Mouse (Mus musculus) gastrocnemius, postnatal 14 days (tissue): ENCODE data around the gene Trim47. TPM values are rescaled to one million over a fixed set of nuclear protein-coding genes. Genes with fewer than 3 reads are reported as not detected.
"Not testable (repeated sequence)": the region's sequence is repeated elsewhere in the genome, so short reads cannot be mapped to it uniquely, and the experiment has no call there.

Experiments
- DNase-seq: peaks from one replicate; pipeline ENCODE4 v3.0.0; 2021; ENCODE audit warnings: mixed read lengths
- intact Hi-C: fragments of 180-260 bp; cut with DNase I; formaldehyde crosslinking; loops from one replicate; pipeline ENCODE4 v1.15.1; 2025; ENCODE audit warnings: low total_unique reads
- total RNA-seq, 2 experiments: library from RNA; stranded (reverse); gene quantifications; 2 replicates each; pipeline ENCODE4 v1.2.3; 2021

Trim47 gene
- total RNA-seq, 2 experiments from 2014 or later = 21.2 to 21.3 TPM

- intact Hi-C loops = no loop called here
- DNase-seq = no peak
Observed at GRCm38 (mm10) chr11:116095573-116095972, 31.4 kb downstream of the Trim47 start.

DNA sequence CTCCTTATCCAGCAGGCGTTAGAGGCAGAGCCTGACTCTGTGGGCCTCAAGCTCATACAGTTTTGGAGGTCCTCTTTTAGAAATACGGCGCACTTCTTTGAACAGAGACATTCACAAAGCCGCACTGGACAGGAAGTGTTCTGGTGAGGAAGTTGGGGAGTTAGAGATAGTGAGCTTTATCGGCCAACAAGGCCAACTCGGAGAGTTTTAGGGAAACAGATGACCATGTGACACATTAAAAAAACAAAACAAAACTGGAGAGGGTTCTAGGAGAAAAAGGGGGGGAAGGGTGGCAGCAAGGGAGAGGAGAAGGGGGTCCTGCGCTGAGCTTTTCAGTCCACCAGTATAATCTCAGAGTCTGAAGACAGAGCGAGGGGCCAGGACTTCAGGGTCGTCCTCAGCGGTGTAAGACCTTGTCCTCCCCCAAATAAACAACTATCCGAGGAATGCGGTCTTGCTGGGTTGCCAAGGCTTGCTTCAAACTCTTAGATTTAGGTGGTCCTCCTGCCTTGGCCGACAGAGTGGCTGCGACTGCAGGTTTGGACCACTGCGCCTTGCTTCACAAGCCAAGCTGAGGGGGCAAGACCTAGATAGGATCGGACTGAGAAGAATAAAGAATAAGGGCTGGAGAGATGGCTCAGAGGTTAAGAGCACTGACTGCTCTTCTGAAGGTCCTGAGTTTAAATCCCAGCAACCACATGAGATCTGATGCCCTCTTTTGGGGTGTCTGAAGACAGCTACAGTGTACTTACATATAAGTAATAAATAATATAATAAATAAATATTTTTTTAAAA, 33.0 kb downstream of the Trim47 start:
- intact Hi-C loops = no loop called here
- DNase-seq = no peak

GRCm38 (mm10) chr11:116092959-116093358, 34.1 kb downstream of the Trim47 start:
- intact Hi-C loops, DNase-seq: not testable (repeated sequence)

- DNase-seq = no peak
- intact Hi-C loops = loop anchor here (2.0 kb wide), 1 partner anchor 37 kb away; no protein-coding TSS in a partner anchor
Observed at GRCm38 (mm10) chr11:116091591-116091990, 35.4 kb downstream of the Trim47 start.

- DNase-seq = no peak
- intact Hi-C loops = no loop called here
Observed at GRCm38 (mm10) chr11:116089545-116089944, 37.5 kb downstream of the Trim47 start.

- no peak for DNase-seq
- intact Hi-C loops = no loop called here
Observed at GRCm38 (mm10) chr11:116088741-116089394, 38.1 kb downstream of the Trim47 start.

- intact Hi-C loops = no loop called here
- no peak for DNase-seq
Observed at GRCm38 (mm10) chr11:116088188-116088587, 38.8 kb downstream of the Trim47 start.

DNA sequence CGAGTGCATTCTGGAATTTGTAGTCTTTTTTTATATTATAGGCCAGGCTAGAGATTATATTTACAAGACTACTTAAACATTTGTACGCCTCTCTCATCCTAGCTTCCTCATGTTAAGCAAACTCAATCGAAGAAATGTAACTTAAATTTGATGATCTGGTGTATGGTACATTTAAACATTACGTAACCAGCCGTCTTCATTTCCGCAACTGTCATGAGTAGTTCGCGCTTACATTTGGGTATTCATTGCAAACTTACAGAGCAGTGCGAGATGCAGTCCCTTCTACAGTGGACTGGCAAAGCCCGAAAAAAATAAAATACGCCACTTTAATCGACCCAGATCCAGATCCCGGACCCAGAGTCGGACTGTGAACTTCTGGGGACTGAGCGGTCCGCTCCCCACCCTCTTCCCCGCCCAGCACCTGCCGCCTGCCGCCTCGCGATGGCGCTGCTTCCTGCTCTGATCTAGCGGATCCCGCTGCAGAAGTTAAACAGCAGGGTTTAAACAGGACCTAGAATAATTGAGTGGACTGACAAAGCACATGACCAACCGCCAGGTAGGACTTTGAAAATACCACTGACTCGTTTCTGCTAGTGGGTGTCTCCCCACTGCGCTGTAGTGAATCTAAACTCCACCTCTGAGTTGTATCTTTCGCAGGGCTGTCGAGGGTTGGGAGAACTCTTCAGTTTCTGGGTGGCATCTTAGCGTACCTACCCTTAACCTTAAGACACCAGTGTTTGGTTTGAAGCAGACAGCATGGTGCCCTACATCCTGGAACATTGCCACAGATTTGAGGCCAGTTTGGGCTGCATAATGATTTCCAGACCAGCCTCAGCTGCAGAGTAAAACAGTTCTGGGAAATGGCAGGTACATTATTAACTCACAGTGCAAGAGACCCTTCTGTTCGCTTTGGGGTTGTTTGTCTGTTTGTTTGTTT, 39.5 kb downstream of the Trim47 start:
- peak; percentile 91 for DNase-seq
- intact Hi-C loops = no loop called here

GRCm38 (mm10) chr11:116086258-116087193, 40.5 kb downstream of the Trim47 start, which contains the start of gene Wbp2:
Gene Wbp2 (minus strand): TSS chr11:116086995.
- intact Hi-C loops = no loop called here
- peak; percentile 96 for DNase-seq

DNA sequence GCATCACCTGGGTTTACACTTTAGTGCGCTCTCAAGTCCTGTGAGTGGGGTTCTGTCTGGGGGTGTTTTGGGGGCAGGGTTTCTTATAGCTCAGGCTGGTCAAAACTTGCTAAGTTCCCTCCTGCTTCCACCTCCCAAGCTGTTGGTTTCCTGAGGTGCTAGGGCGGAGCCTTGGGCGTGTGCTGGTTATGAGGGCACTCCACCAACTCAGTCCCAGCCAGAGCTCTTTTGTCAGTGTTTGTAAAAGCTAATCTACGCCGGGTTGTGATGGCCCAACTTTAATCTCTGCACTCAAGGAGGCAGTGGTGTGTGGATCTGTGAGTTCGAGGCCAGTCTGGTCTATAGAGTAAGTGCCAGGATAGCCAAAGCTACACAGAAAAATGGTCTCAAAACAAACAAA, 42.8 kb downstream of the Trim47 start:
- intact Hi-C loops = loop anchor here (5.0 kb wide), 1 partner anchor 47 kb away; no protein-coding TSS in a partner anchor
- no peak for DNase-seq

DNA sequence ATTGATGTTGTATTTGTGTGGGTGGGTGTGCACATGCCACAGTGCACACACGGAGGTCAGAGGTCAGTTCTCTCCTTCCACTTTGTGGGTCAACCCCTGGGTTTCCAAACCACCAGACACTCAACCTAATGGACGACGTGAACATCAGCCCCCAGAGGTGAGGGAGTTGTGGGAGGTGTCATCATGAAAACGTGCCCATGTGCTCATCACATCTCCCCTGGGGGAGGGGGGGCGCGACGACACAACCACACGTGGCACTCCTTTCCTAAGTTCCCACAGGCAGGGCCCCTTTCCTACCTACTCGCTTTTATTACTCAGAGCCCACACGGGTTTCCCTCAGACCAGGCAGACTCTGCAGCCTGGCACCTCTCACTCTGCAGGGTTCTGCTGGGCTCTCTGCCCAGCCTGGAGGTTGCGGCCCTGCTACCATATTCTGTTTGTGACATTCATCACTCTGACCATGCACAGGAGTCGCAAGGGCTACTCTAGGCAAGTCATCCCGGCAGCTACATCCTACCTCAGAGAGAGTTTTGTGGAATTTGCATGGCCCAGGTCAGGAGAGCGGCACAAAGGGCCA, 43.8 kb downstream of the Trim47 start:
- intact Hi-C loops = loop anchor here (5.0 kb wide), 1 partner anchor 46 kb away; no protein-coding TSS in a partner anchor
- no peak for DNase-seq

- DNase-seq = no peak
- intact Hi-C loops = loop anchor here (5.0 kb wide), 1 partner anchor 44 kb away; no protein-coding TSS in a partner anchor
Observed at GRCm38 (mm10) chr11:116081081-116081480, 45.9 kb downstream of the Trim47 start.

DNA sequence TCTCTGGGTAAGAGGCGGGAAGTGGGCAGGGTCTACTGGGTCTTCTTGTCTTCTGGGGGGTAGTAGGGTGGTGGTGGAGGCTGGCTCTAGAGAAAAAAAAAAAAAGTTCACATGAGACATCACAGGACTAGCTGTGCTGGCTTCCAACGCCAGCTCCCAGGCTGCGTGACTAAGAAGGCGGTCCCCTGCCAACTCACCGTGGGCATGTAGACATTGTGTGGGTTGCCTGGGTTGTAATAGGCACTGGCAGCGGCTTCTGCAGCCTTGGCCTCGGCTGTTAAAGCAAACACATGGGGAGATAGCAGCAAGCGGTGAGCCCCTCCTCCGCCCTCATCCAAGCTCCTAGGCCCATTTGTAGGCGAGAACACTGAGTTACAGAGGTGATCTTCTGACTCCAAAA, 47.5 kb downstream of the Trim47 start:
- intact Hi-C loops = no loop called here
- no peak for DNase-seq

DNA sequence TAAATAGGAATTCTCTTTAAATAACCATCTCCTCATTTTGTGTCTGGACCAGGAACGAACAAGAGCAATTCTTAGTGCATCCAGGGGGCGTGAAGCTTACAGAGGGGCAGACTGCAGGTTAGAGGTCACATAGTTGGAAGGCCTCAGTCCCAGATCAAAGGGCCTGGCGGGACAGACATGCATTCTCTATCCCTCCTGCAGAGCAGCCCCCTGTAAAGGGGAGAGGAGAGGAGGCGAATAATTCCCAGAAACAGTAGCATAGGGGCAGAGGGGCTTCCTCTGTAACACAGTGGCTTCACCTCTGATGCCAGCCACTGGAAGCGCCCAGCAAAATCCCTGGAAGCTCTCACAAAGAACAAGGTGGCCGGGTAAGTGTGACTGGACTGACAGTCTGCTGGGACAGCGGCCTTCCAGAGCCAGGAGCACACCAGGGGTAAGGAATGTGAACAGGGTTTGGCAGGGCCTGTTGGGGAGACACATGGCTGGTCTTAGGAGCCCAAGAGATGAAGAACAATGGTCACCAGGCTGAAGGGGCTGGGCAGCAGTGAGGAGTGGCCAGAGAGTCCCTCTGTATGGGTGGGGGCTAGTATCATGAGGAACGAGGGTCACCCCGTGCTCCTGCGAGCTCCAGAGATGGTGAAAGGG, 48.2 kb downstream of the Trim47 start:
- DNase-seq = no peak
- intact Hi-C loops = no loop called here

- intact Hi-C loops = no loop called here
- peak; percentile 56 for DNase-seq
Observed at GRCm38 (mm10) chr11:116078221-116078620, 48.8 kb downstream of the Trim47 start.

- intact Hi-C loops = no loop called here
- peak; percentile 17 for DNase-seq
Observed at GRCm38 (mm10) chr11:116077446-116078204, 49.4 kb downstream of the Trim47 start, which contains the start of gene Unc13d. Gene Unc13d (minus strand): TSS chr11:116077961.

DNA sequence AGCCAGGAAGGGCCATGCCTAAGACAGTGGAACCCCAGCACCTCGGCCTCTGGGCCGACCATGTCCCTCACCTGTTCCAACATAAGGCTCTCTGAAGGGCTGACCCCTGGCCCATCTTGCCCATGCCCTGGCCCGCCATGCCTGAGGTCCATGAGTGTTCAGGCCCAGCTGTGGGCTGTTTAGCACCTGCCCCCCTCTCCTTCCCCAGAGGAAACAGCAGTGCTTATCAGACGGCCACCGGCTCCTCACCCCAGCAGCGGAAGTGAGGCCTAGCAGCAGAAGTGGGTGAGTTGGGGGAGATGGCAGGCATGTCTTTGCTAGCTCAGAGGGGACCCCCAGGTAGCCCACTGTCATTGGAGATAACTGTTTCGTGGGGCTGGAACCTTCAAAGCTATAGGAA, 50.2 kb downstream of the Trim47 start:
- intact Hi-C loops = no loop called here
- DNase-seq = no peak
